Mouse (Mus musculus): ENCODE measurements around the gene Mdm4. TPM values are rescaled to one million over a fixed set of nuclear protein-coding genes. Genes with fewer than 3 reads are reported as not detected.

Gene Mdm4
- total RNA-seq (2021) = 10 to 100 TPM; 93.0 to 99.9 TPM
- long read RNA-seq, full-length matches to known transcripts = 2 of 7 reads
- long read RNA-seq, partial matches to known transcripts = 1 of 7 reads
- long read RNA-seq, other reads (novel, unspliced or antisense) = 4 of 7 reads

DNA sequence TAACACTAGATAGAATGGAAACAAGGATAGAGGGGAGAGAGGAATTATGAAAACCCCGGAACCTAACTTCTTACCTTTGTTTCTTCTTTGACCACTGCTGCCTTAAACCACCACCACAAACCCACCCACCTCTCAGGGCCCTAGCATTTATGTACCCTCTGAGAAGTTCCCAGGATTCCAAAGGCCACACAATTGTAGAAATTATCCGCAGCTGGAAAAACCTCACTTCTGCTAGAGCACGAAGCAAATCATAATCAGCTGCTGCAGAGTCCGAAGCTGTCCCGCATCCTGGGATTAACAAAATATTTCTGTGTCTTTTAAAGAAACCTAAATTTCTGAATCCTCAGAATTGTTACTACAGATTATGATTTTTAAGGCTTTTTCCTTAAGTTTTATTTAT is at the start of gene Mdm4:
TSS of gene Mdm4 (minus strand) at position 101 of the 400 bp plus-strand sequence.
- DNase-seq (ENCODE audit: low spot score in 2 of 2) = no peak

- DNase-seq (ENCODE audit: low spot score in 2 of 2) = no peak
Observed at GRCm38 (mm10) chr1:133080079-133080561, 49.8 kb upstream of the Mdm4 start.

- DNase-seq (ENCODE audit: low spot score in 2 of 2) = no peak
Observed at GRCm38 (mm10) chr1:133079509-133079908, 49.1 kb upstream of the Mdm4 start.

- DNase-seq (ENCODE audit: low spot score in 2 of 2) = no peak
Observed at GRCm38 (mm10) chr1:133078338-133078727, 48.0 kb upstream of the Mdm4 start.

GRCm38 (mm10) chr1:133077606-133078337 is 47.4 kb upstream of the Mdm4 start:
- DNase-seq (ENCODE audit: low spot score in 2 of 2) = no peak

GRCm38 (mm10) chr1:133076681-133077514 is 46.5 kb upstream of the Mdm4 start:
- no peak for DNase-seq (ENCODE audit: low spot score in 2 of 2)

DNA sequence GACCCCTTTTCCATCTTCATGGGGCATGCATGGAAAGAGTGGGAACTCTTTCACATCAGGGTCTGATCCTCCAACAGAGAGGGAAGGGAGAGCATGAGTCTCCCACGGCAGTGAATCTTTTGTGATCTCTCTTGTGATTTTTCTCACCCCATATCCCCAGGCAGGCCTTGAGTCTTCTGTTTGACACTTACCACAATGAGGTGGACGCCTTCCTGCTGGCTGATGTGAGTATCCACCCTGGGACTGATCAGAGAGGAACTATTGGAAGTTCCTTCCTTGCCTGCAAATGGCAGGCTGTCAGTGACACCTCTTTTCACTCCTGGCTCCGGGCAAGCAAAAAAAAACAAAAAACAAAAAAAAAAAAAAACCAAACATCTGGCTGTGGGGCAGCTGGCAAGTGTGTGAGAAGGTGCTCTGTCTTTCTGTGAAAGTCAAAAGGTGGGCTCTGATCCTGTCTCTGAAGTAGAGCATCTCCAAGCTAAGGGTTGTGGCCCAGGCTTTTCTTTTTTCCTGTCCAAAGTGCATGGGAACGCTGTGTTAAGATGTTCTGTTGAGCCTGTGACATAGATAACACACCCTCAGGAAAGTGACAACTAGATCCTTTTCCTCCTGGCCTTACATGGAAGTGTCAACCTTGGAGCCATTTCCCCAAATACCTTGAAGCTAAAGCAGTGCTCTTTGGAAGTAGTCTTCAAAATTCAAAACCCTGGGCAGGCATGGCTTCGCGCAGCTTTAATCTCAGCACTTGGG is 45.5 kb upstream of the Mdm4 start:
- DNase-seq (ENCODE audit: low spot score in 2 of 2) = no peak

DNA sequence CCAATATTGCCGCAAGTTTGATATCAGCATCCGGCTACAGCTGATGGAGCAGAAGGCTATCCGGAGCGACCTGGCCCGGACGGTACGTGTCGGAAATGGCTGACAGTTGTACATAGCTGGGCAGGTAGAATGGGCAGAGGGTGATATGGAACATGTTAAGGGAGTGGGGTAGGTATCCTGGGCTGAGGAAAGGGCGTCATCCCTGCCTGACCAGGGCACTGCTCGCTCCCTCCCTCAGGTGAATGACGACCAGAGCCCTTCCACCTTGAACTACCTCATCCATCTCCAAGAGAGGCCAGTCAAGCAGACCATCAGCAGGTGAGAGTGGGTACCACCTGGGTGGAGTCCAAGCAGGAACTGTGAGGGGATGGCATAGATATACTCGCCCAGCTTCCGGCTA is 44.2 kb upstream of the Mdm4 start:
- DNase-seq (ENCODE audit: low spot score in 2 of 2) = no peak

DNA sequence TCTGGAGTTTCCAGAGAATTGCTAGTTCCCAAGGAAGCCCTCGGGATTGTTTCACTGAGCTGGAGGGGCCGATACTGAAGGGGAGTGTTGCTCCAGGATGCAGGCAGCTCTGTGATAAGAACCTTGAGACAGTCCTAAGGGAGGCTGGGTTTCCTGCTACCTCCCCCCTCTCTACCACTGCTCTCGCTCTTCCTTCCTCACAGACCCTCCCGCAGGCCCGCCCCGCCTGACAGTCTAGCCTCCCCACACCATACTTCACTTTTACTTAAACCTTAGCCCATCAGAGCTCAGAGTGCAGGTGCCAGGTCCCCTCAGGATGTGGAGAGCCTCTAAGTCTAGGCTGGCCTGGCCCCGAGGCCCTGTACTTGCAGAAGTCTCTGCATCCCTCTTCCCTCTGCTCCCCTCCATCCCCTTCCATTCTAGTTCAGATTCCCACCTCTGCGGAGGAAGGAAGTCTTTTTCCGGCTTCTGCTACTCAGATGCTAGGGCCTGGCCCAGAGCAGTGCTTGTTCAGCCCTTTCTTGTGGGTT is 43.0 kb upstream of the Mdm4 start:
- DNase-seq (ENCODE audit: low spot score in 2 of 2) = no peak

DNA sequence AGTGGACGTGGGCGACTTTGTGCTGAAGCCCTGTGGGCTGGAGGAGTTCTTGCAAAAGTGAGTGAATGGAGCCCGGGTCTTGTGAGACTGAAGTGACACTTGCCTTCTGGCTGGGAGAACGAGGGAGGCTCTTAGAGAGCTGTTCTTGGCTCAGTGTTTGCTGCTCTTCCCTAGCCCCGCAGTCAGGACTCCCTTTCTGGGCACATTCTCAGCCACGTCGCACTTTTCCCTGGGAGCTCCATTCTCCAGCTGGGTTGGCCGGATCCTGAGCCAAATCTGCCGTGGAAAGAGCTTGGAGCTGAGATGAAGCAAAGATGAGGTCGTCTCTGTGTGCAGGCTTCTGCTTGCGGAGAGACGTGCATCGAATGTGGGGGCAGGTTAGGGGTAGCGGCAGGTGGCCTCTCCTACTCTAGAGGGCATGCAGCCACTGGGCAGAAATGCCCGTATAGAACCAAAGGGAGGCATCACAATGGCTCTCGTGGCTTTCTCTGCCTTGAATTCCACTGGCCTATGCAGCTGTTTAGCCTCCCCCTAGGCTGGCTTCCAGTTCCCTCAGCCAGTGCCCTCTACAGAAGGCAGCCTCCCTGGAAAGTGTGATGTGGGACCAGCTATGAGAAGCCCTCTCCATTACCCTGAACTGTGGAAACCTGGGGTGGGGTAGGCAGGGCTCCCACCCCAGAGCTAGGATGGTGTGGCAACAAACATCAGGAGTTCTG is 41.5 kb upstream of the Mdm4 start:
- peak; percentile 48 to 59 for DNase-seq (ENCODE audit: low spot score in 2 of 2)

DNA sequence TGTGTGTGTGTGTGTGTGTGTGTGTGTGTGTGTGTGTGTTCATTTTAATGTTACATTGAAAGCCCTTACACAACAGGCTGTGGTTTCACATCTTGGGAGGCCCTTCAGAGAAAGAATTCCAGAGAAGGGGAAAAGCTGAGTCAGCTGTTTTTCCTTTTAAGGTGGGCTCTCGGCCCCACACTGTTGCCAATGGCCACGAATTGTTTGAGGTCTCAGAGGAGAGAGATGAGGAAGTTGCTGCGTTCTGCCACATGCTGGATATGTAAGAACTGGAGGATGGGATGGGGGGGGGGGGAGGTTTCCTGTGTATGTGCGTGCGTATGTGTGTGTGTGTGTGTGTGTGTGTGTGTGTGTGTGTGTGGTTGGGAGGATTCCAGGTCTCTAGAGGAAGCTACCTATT is 39.8 kb upstream of the Mdm4 start:
- no peak for DNase-seq (ENCODE audit: low spot score in 2 of 2)

- peak in 1 of 2 experiments; percentile 30 for DNase-seq (ENCODE audit: low spot score in 2 of 2)
Observed at GRCm38 (mm10) chr1:133069275-133070120, 39.1 kb upstream of the Mdm4 start.

- DNase-seq (ENCODE audit: low spot score in 2 of 2) = peak; percentile 49 to 56
Observed at GRCm38 (mm10) chr1:133068669-133069274, 38.4 kb upstream of the Mdm4 start.

DNA sequence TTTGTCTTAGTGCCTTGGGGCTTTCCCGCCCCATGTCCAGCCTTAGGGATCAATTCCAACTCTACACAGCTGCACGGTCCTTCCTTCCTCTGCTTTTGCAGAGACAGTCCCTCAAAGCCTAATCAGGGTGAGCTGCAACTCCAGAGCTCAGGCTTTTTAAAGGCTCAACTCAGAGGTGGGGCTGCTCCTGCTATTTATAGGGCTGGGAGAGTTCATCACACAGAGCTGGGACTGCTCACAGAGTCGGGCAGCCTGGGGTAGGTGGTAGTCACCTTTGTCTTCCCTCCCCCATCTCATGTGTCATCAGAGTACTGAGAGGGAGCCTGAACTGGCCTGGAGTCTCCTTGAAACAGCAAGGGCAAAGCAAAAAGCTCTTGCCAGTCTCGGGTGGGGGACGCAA is 37.9 kb upstream of the Mdm4 start:
- DNase-seq (ENCODE audit: low spot score in 2 of 2) = no peak

DNA sequence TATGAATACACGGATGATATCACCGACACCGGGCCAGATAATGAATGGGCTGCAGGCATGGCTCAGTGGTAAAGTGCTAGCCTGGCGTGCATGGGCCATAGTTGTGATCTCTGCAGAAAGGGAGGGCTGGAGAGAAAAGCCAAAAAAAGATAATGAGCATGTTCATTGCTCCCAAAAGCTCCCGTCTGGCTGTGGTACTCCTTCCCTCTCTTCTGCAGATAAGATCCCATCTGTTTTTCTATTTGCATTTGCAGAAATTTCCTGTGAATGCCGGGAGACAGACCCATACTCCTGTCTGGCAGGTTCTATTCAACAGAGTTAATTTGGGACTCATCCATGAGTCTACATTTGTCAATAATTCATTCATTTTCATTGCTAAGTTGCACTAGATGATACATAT is 32.8 kb upstream of the Mdm4 start:
- DNase-seq (ENCODE audit: low spot score in 2 of 2) = no peak

DNA sequence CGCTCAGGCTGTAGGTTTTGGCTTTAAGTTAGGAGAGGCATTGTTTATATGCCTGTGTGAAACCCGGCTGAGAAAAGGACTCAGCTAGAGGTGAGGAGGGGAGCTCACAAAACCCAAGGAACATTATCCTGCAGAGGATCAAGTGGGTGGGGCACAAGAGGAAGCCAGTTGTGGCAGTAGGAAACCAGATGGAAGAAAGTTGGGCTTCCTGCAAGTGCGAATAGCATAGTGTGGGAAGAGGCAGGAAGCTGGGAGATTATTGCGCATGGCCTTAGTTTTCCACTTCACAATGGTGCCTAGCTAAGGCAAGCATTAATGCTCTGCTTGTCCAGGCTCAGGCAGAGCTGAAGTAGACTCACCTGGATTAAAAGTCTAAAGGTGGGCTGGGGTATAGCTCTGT is 30.3 kb upstream of the Mdm4 start:
- no peak for DNase-seq (ENCODE audit: low spot score in 2 of 2)

DNA sequence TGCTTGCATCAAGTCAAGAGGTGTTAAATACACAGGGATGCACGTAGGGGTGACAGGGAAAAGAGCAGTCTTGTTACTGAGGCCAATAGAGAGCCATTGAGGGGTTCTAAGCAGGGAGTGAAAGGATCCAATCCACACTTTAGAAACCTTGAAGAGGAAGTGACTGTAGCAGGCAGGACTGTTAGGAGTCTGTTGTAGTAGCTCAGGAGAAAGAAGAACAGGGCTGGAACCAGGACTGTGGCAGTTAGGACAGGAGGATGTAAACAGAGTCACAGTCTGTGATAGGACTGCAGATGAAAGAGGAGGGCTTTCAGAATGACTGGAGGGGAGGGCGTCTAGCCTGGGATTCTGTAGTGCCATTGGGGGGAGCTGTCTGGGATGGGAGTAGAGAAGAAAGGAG is 29.2 kb upstream of the Mdm4 start:
- DNase-seq (ENCODE audit: low spot score in 2 of 2) = no peak

DNA sequence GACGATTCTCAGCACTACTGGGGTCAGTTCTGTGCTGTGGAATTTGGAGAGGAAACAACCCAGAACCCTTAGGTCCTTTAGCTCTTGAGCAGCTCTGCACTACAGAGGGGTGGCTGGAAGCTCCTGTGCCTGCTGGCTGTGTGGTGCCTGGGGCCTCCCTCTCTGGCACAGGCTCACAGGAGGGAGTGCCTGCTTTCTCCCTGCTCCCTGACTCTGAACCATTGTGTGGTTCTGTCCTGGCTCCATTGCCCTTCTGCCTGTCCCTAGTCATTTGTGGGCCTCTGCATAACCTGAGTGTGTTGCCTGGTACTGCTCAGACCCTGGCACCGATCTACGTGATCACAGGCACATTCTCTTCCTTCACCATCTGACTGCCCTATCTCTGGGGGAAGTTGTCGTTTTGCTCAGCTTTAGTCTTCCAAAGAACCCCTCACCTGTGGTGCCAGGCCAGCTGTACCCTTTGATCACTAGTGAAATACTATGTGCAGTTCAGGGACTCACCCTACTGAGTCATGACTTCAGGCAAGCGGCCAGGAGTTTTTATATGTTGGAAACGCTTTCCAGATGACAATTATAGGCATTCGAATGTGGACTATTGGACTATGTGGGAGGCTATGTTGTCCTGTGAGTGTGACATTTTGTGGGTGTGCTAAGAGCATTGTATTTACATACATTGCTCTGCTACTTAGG is 27.1 kb upstream of the Mdm4 start:
- no peak for DNase-seq (ENCODE audit: low spot score in 2 of 2)

GRCm38 (mm10) chr1:133054326-133054725 is 24.0 kb upstream of the Mdm4 start:
- no peak for DNase-seq (ENCODE audit: low spot score in 2 of 2)

Data from layer of hippocampus, postnatal 10 days (tissue).